Mouse (Mus musculus): ENCODE data around the gene Eogt.

Eogt gene

GRCm38 (mm10) chr6:97148383-97149251, at the start of gene Eogt:
Gene Eogt (minus strand): TSS chr6:97149182.
- DNase-seq (ENCODE audit: extremely low read depth, low read depth): peak; percentile 51

DNA sequence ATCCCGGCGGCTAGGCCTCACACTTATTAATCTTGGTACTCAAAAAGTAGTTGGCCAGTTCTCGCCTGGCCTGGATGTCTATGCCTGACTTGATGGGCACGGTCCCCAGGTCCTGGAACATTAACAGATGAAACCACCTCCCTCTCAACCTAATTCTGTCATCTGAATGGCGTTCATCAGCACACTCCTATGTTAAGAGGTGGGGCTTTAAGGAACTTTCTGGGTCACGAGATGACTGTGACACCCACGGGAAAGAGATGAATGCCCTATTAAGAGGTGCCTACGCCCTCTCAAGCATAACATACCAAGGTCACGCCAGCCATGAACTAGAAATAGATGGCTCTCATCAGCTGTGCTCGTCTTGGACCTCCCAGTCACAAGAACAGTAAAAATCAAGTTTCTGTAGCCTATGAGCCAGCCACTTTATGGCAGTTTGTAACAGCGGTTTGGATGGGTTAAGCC, 30.4 kb upstream of the Eogt start:
- peak; percentile 65 for DNase-seq (ENCODE audit: extremely low read depth, low read depth)

- DNase-seq (ENCODE audit: extremely low read depth, low read depth): peak; percentile 82
Measured at GRCm38 (mm10) chr6:97178491-97179366, 29.7 kb upstream of the Eogt start, which contains the start of gene Tmf1. Gene Tmf1 (minus strand): TSS chr6:97179122.

DNA sequence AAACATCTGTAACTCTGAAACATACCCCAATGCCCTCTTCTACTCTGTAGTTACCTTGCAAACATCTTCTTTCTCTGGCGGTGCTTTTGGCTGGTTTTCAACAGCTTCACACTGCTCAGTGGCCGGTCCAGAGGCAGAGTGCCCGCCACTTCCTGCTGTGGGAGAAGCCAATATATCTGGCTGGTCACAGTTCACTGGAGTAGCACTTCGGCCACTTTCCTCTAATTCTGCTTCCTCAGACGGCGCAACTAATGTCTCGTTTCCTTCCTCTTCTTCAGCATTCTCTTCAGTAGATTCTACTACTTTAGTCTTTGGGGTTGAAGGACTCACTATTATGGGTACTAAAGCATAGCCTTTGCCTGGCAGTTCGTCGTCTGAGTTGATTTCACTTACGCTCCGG, 26.7 kb upstream of the Eogt start:
- no peak for DNase-seq (ENCODE audit: extremely low read depth, low read depth)

DNA sequence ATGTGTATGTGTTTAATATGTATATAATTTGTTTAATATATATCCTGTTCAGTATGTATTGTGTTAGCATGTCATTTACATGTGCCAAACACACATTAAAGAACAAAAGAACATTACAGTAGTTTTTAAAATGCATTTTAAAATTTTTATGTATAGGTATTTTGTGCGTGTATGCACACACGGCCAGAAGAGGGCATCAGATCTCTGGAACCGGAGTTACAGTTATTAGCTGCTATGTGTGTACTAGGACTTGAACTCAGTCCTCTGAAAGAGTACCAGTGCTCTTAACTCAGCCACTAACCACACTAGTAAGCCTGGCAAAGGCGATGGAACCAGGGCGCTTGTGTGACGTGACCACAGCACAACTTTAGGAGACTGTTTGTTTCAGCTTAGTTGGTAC, 1.2 kb upstream of the Eogt start:
- DNase-seq (ENCODE audit: extremely low read depth, low read depth): peak; percentile 18

- no peak for DNase-seq (ENCODE audit: extremely low read depth, low read depth)
Measured at GRCm38 (mm10) chr6:97149721-97150120, 739 bp upstream of the Eogt start.

DNA sequence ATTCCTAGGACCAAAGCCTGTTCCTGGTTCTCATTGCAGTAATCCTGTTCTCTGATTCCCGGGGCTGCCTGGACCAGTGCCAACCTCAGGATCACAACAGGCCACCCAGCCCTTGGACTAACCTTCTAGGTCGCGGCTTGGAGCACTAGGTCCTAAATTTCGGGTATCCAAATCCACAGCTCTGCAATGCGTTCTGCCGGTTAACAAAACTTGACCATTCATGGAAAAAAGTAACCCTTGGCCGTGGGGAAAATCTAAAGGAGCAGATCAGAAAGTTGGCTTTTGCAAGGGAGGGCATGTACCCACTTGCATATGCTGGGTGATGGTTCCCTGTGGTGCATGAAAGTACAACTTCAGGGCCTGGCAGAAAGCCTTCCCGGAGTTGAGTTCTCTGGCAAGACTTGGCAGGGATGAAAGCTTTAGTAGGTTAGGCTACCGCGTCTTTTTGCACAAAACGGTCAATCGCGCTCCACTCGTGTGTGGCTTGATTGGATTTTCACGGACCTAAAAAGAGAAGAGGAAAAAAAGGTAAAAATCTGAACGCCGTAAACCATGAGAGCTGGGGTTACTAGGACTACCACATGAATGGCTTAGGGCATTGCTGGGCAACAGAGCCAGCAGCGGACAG, 1.1 kb downstream of the Eogt start:
- DNase-seq (ENCODE audit: extremely low read depth, low read depth): no peak

GRCm38 (mm10) chr6:97145156-97145555, 3.8 kb downstream of the Eogt start:
- no peak for DNase-seq (ENCODE audit: extremely low read depth, low read depth)

- DNase-seq (ENCODE audit: extremely low read depth, low read depth): no peak
Measured at GRCm38 (mm10) chr6:97144359-97144758, 4.6 kb downstream of the Eogt start.

- DNase-seq (ENCODE audit: extremely low read depth, low read depth): no peak
Measured at GRCm38 (mm10) chr6:97142611-97143010, 6.4 kb downstream of the Eogt start.

GRCm38 (mm10) chr6:97141811-97142210, 7.2 kb downstream of the Eogt start:
- no peak for DNase-seq (ENCODE audit: extremely low read depth, low read depth)

DNA sequence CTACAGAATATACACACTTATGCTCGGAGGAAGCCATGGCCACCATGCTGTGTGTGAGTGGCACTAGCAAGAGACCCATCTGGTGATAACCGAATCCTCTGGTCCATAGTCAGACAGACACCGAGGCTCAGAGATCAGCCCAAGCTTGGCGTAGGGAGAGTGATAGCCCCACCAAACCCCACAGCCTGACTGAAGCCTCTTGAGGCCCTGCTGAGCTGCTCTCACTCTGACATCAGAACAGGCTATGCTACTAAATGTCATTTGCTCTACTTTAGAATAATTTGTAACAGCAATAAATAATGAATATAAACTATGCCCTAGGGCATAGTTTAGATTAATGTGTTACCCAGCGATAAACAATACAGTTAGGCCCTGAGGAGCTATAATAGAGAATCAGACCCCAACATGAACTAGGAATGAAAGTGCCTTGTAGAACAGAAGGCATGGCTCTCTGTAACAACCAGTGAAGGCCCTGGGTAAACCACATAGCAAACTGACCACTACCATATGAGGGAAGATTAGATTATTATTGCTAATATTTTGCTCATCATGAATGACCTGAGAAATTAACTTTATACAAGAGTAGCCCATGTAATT, 16.2 kb downstream of the Eogt start:
- no peak for DNase-seq (ENCODE audit: extremely low read depth, low read depth)

- no peak for DNase-seq (ENCODE audit: extremely low read depth, low read depth)
Measured at GRCm38 (mm10) chr6:97131808-97132207, 17.2 kb downstream of the Eogt start.

DNA sequence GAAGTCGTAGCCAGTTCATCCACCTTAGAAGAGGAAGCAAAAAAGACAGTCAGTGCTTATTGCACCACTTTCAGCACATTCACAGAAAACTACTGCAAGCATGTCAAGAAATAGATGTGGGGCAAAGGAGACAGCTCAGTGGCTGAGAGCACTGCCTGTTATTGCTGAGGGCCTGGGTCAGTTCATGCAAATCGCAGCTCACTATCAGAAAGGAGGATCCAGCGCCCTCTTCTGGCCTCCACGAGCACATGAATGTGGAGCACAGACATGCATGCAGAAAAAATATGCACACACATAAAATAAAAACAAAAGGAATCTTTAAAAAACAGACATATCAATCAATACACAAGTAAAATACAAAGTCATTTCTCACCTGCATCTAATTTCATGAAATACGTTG, 18.0 kb downstream of the Eogt start:
- DNase-seq (ENCODE audit: extremely low read depth, low read depth): no peak

DNA sequence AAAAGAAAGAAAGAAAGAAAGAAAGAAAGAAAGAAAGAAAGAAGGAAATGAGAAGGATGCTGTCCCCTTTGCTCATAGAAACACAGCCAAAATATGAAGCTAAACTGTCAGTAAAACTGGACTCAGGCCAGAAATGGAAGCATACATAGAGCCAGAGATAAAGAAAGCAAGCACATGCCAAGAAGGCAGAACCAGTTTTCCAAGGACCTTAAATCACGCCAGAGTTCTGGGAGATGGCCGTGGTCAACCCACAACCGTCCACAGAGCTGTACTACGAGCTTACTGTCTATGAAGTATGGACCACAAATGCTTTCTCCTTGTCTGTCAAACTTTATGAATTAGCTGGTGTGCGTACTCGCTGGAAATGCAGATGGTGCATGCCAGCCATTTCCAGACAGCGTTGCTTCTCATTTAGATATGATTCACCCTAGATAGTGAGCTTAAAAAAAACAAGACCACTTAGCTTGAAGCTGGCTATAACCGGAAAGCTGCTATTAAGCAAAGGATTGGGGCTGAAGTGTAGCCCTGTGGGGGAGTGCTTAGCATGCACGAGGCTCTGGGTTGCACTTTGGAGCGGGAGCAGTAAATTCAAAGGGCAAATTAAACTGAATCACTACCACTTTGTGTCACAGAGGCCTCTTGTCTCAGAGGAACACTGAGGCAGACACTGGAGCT, 24.5 kb downstream of the Eogt start:
- DNase-seq (ENCODE audit: extremely low read depth, low read depth): no peak

GRCm38 (mm10) chr6:97120922-97121321, 28.1 kb downstream of the Eogt start:
- DNase-seq (ENCODE audit: extremely low read depth, low read depth): no peak

DNA sequence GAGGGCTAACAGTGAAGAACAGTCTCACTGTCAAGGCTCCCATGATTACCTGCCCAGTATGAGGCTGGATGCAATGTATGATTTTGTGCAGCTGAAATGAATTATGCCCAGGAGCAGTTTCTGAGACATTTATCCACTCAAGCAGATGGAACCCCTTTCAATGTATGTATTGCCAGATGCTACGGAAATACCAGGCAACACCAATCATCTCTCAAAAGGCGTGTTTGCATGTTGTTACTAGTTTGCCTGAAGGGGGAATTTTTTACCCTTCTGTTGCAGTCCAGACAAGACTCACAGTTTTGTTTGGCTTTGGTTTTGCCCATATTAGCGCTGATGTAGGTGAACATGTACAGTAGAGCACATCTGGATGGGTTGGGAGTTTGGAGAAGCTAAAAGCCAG, 30.7 kb downstream of the Eogt start:
- DNase-seq (ENCODE audit: extremely low read depth, low read depth): no peak

DNA sequence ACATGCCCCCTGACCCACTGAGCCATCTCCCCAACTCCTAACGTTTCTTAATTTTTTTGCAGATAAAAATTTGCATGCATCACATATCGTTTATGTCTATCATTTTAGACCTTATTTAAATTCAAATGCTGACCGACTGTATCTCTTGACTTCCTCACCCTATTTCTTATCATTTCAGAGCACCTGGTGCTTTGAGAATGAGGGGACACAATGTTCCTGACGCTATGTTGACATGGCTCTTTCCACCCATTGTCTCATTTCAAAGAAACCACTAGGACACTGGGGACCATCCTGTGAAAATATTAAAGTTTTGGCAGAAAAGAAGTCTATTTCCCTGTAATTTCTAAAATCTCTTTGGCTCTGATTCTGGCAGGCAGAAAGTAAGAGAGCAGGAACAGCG, 32.1 kb downstream of the Eogt start:
- peak; percentile 19 for DNase-seq (ENCODE audit: extremely low read depth, low read depth)

DNA sequence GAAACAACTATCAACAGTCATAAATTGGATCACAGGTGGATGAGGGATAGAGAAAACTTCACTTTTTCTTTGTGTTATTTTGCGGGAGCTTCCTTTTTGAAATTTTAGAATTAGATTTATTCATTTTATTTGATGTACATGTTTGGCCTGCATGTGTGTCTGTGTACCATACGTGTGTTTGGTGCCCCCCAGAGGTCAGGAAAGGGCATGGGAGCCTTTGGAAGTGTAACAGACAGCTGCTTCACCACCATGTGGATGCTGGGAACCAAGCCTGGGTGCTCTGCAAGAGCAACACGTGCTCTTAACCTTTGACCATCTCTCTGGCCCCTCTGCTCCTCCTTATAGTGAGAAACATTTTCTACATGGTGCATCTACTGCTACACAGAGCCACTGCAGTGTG, 34.2 kb downstream of the Eogt start:
- DNase-seq (ENCODE audit: extremely low read depth, low read depth): no peak

- no peak for DNase-seq (ENCODE audit: extremely low read depth, low read depth)
Measured at GRCm38 (mm10) chr6:97112177-97112576, 36.8 kb downstream of the Eogt start.

DNA sequence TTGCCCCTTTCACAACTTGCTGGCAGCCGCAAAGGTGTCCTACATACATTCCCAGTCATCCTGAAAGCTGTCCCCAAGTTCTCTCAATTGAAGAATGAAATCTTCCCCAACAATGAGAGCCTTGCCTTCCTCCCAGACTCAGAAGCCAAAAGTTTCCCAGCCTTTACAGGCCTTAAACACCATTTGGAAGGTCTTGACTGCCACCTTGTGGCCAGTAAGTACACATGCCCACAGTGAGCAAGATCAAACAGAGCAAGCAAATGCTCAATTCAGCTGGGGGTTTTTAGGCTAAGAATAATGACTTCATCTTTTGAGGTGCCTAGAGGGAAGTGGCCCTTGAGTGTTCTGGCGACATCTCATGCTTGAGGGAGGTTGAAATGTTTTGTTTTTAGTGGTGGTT, 42.2 kb downstream of the Eogt start:
- peak; percentile 50 for DNase-seq (ENCODE audit: extremely low read depth, low read depth)

All from MEL-GATA-1-ER (cell line).